Mouse (Mus musculus): ENCODE results near the gene Ckm.

Ckm gene

DNA sequence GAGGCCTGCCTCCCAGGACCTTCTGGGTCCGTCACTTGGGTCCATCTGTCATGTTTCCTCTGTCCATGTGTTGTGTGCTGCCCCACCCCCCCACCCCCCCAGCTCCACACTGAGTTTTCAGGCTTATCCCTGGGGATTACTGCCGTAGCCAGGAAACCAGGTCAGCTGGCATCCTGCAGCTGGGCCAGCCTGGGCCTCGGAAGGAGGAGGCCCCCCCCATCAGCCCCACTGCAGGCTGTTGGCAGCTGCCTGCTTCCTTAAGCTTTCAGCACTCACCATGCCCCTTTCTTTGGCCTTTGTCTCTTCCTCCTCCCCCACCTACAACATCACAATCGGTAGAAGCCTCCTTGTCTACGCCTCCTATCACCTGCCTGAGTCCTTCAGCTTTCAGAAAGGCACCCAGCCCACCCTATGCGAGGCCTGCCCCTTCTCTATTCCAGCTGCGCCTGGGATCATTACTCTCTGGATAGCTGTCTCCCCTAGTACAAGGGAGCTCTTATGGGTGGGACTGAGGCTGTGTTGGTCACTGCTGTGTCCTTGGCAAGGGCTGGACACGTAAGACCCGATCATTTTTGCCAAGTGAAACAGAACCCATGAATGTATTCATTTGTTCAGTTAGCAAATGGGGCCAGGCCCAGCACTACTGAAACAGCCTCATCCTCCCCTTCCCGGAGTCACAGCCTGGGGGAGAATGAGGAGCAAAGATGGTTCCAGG is 15.7 kb upstream of the Ckm start:
- CTCF ChIA-PET = interaction anchor here (0.5 kb wide), 1 partner anchor 75 kb away, joined by 6 read pairs; no protein-coding TSS in a partner anchor

DNA sequence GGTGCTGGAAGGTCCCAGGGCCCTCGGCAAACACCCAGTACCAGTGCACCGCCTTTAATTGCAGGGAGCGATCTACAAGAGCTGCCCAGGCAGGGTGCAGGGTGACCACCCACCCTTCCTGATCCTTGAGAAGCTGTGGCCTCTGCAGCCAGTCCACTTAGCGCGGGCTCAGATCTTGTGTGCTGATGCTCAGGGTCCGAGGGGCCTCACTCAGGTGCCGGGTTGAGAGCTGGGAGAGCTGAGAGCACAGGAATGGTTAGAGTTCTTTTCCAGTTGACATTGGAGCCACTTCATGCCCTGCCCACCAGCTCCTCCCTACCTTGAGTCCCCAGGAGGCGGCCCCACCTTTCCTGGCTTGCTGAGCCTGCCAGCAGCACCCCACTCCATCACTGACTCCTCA is 10.1 kb upstream of the Ckm start:
- CTCF ChIA-PET = no interaction called here

- CTCF ChIA-PET = interaction anchor here (0.5 to 0.6 kb wide), 2 partner anchors 37 to 413 kb away, joined by 3 read pairs; no protein-coding TSS in a partner anchor
These were observed 4.9 kb upstream of the Ckm start for GRCm38 (mm10) chr7:19399496-19400280.

- CTCF ChIA-PET = no interaction called here
These were observed 3.6 kb upstream of the Ckm start for GRCm38 (mm10) chr7:19400946-19401345.

DNA sequence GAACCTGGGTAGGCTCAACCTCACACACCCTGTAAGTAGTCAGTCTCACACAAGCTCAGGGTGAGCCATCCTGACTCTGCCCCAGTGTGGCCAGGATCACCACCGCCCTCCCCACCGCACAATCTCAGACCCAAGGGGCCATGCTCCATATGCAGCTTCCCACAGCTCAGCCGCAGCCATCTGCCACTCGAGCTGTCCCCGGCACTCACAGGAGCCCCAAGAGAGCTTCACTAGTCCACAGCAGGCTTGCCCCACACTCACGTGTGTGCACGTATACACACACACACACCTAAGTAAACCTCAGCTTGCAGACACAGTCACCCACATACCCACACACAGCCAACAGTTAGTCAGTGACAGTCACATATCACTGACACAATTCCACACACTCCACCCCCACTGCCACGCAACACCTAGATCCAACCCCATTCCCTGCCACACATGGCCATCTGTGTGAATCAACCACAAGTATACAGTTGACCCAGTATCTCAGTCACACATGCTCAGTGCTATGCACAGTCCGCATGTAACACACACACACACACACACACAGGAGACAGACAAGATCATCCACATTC is 2.0 kb upstream of the Ckm start:
- CTCF ChIA-PET = no interaction called here

GRCm38 (mm10) chr7:19403731-19404296 is 762 bp upstream of the Ckm start, which contains the start of gene Klc3:
TSS of gene Klc3 (minus strand) at chr7:19404104.
- CTCF ChIA-PET = no interaction called here

DNA sequence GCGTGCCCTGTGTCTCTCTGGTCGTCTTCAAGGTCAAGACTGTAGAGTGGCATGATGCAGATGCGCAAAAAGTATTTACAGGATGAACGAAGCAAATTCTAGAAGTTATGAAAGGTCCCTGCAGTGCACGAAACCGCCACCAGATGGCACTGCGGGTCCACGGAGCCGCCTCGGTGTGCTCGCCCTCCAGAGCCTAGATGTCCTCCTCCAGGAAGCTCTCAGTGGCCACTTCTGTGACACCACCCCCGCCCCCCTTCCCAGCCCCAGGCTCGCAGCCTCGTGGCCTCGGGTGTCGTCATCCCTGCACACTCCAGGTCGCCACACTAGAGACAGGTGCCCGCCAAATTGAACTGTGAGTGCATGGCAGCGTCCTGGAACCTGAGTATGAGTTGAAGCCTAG is 841 bp downstream of the Ckm start:
- CTCF ChIA-PET = interaction anchor here (0.6 kb wide), 1 partner anchor 475 kb away, joined by 3 read pairs; no protein-coding TSS in a partner anchor

- CTCF ChIA-PET = no interaction called here
These were observed 5.2 kb downstream of the Ckm start for GRCm38 (mm10) chr7:19409753-19410152.

DNA sequence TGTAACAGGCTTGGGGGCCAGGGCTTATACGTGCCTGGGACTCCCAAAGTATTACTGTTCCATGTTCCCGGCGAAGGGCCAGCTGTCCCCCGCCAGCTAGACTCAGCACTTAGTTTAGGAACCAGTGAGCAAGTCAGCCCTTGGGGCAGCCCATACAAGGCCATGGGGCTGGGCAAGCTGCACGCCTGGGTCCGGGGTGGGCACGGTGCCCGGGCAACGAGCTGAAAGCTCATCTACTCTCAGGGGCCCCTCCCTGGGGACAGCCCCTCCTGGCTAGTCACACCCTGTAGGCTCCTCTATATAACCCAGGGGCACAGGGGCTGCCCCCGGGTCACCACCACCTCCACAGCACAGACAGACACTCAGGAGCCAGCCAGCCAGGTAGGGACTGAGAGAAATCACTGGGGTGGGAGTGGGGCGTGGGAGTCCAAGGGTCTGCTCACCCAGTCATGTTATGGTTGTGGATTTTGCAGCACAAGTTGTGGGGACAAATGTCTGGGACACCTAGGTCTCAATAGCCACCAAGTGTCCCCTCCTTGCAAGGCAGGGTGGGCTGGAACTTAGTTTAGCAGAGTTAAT is 6.3 kb downstream of the Ckm start:
- CTCF ChIA-PET = interaction anchor here (0.5 kb wide), 1 partner anchor 174 kb away, joined by 3 read pairs; no protein-coding TSS in a partner anchor

DNA sequence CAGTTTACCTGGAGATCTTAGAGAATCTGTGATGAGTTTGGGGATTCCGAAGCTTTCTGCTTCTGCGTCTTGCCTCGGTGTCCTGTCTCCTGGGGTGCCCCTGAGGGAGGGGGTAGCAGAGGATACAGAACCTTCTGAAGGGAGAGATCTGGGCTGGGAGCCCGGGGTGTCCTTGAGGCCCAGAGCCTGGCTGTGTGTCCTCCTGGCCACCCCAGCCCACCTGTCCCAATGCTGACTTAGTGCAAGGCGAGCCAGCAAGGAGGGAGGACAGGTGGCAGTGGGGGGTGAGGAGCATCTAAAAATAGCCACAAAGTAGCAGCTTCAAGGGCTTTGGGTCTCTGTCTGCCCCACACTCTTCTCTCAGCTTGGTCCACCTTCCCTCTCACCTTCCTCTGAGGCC is 7.2 kb downstream of the Ckm start:
- CTCF ChIA-PET = no interaction called here

DNA sequence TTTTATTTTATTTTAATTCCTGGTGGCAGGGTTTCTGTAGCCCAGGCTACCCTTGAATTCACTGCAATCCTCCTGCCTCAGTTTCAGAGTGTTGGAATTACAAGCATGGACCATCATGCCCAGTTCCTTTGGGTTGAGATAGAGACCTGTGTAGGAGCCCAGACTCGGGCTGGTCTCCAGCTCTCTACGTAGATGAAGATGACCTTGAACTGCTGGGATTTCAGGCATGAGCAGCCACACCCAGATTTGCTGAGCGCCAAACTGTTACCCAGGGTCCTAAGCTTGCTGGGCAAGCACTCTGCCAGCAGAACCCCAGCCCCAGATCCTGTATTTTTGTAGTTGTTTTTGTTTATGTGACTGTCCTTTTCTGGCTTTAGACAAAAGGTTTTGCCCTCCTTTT is 8.9 kb downstream of the Ckm start:
- CTCF ChIA-PET = no interaction called here

DNA sequence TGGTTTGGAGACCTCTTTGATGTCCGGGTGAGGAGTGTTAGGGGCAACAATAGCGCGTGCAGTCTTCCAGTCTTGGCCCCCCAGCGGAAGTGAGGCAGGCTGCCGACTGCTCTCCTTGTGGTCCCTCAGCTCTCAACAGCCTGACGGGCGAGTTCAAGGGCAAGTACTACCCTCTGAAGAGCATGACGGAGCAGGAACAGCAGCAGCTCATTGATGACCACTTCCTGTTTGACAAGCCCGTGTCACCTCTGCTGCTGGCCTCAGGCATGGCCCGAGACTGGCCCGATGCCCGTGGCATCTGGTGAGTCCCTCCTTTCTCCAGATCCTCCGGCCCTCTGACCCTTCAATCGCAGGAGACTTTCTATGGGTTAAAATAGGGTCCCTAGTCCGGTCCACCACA is 12.0 kb downstream of the Ckm start:
- CTCF ChIA-PET = no interaction called here

- CTCF ChIA-PET = no interaction called here
These were observed 15.5 kb downstream of the Ckm start for GRCm38 (mm10) chr7:19420121-19420520.

- CTCF ChIA-PET = no interaction called here
These were observed 16.5 kb downstream of the Ckm start for GRCm38 (mm10) chr7:19420821-19421636.

- CTCF ChIA-PET = no interaction called here
These were observed 18.5 kb downstream of the Ckm start for GRCm38 (mm10) chr7:19423083-19423482.

- CTCF ChIA-PET = interaction anchor here (0.6 kb wide), 1 partner anchor 68 kb away, joined by 3 read pairs; no protein-coding TSS in a partner anchor
These were observed 19.5 kb downstream of the Ckm start for GRCm38 (mm10) chr7:19424051-19424450.

DNA sequence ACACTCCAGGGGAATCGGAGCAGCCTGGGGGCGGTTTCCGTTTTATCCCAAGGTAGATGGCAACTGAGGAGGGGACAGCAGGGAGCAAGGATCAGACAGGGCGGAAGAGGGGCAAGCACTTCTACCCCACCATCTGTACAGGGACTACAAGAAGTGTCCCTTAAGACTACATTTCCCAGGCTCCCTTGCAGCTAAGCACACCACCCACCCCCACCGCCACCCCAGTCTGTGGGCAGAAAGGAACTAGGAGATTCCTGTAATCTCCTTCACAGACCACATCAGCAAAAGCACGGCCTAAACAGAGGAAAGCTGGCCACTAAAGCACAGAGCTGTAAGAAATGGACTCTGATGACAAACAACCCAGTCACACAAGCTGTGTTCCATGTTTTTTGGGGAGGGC is 21.8 kb downstream of the Ckm start:
- CTCF ChIA-PET = no interaction called here

GRCm38 (mm10) chr7:19426888-19427287 is 22.3 kb downstream of the Ckm start:
- CTCF ChIA-PET = no interaction called here

DNA sequence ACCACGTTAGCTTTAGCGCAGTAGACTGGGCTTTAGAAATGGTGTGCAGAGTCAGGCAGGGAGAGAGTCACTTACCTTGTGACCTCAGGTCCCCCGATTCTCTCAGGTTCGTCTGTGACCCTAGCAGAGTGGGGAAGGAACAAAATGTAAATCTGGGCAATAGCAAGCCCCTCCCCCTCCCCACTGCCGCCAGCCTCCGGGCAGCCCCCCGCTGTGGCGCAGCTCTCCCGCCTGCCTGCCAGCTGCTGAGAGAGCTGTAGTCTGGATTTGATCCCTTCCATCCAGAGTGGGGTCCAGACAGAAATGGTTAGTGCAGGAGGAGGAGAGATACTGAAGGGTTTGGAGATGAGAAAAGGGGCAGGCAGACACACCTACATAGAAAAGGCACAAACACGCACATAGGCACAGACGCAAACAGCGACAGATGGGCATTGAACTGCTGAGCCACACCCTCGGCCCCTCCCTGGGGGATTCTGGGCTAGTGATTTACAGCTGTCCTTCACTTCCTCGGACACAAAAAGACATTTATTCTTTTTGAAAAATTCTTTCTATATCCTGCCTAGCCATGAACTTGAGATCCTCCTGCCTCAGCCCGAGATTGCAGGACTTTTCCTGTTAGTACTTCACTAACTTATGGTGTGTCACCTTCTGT is 23.5 kb downstream of the Ckm start:
- CTCF ChIA-PET = no interaction called here

DNA sequence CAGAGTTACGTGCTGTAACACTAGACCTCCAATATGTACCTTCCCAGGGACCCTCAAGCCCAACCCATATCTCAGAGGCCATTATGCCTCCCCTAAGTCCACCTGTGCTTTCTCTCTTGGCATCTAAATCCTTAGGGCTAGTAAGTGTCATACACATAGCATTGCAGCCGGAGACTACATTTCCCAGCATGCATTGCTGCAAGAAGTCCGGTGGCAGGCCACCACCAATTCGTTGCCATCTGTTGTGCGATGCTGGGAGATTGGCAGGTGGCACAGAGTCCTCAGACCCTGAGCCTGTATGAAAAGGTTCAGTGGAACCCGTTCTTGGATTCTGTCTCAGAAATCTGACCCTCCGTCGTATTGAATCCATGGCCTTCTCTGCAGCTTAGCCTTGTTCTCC is 25.1 kb downstream of the Ckm start:
- CTCF ChIA-PET = no interaction called here

GRCm38 (mm10) chr7:19430402-19430801 is 25.8 kb downstream of the Ckm start:
- CTCF ChIA-PET = no interaction called here
